Mouse (Mus musculus) kidney, postnatal 36 days (tissue): ENCODE measurements around the gene Ecd.

Experiments
- DNase-seq, 2 experiments: peaks; one replicate each; pipeline ENCODE4 v3.0.0; 2021 to 2022; ENCODE audit warnings: mixed read lengths in 2 of 2

The Ecd gene

DNA sequence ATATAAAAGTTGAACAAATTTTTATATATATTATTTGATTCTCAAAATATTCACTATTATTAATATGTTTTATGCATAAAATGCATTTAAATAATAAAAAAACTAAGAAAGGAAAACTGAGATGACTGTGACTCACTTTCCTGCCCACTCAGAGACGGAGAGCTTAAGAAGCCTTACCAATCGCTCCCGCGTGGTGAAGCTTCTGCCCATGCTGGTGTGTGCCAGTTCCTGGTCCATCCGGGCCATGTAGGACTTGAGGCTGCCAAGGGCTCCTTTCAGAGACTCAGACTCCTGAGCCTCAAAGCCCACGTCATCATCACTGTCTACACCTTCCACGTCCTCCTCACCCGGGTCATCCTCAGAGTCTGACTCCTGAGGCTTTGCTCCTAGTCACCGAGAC, 23.7 kb downstream of the Ecd start:
- no peak for DNase-seq

DNA sequence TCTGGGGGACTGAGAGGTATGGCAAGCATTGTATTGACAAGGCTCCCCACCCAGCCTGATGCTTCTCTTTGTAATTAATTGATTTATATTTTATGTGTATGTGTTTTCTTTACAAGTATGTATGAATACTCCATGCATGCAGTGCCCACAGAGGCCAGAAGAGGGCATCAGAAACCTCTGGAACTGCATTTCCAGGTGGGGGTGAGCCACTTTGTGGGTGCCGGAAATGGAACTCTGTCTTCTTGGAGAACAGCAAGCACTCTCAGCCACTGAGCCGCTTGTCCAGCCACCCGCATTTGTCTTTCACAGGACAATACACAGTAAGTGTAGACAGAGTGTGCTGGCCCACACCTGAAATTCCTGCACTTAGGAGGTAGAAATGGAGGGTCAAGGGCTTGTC, 28.5 kb downstream of the Ecd start:
- DNase-seq: peak; percentile 14 to 79

DNA sequence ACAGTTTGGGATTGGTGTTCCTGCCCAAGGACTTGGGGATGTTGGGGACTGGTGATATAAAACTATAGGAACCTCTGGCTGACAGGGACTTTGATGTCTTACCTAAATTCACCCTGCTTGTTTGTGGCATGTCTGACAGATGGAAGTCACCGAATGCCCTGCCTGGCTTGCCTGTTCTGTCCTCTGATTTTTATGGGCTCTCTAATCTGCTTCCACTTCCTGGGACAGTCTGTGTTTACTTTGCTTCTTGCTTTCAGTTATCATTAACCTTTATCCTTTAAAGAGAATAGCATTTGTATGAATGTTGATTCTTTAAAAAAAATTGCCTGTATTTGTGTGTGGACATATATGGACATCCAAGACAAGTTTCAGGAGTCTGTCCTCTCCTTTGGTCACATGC, 32.8 kb downstream of the Ecd start:
- DNase-seq: no peak

DNA sequence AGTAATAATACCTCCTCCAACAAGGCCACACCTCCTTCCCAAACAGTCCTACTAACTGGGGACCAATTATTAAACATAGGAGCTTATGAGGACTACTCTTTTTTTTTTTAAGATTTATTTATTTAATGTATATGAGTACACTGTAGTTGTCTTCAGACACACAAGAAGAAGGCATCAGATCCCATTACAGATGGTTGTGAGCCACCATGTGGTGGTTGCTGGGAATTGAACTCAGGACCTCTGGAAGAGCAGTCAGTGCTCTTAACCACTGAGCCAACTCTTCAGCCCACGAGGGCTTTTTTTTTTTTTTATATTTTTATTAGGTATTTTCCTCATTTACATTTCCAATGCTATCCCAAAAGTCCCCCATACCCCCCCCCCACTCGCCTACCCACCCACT, 42.8 kb downstream of the Ecd start:
- peak in 1 of 2 experiments; percentile 36 for DNase-seq

DNA sequence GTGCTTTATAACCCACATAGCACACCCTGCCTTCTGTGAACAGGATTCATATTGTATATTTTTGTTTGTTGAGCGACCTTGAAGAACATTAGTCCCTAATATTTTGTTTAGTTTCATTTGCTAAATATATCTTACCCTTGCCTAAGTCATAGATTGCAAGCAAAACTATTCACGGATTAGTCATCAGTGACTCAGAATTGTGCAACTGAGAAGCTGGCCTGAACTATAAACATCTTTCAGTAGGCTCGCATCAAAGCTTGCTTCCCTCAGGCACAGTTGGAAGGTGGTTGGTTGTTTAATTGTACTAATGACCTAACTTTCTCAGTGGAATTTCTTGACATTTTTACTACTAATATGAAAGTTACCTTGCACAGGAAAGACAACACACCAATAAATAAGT, 49.8 kb downstream of the Ecd start:
- no peak for DNase-seq

DNA sequence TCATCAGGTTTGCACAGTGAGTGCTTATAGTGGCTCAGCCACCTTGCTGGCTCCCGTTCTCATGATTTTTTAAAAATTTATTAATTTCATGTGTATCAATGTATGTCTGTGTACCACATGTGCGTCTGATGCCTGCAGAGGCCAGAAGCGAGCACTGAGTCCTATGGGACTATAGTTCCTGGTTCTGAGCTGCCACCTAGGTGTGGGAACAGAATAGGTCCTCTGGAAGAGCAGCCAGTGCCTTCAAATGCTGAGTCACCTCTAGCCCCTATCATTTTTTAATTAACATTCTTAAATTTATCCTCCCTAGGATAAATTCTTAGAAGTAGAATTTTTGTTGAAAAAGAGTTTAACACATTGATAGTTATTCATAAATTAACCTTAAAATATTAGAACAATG, 50.3 kb downstream of the Ecd start:
- no peak for DNase-seq

DNA sequence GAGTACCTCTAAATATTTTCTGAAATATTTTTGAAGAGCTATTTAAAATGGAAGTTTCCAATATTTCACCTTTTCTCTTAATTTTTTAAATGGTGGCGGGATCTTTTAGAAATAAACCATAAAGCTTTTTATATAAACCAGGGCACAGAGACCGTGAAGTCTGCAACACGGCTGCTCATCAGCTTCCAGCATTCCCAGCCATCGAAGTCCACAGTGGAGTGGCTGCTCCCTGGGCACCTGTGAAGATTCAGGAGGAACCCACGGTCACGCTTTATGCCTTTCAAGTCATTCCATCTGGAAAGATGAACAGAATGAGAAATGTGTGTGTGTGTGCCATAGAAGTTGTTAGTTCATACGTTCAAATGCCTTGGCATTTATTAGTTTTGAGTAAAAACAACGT, 53.0 kb downstream of the Ecd start:
- no peak for DNase-seq

DNA sequence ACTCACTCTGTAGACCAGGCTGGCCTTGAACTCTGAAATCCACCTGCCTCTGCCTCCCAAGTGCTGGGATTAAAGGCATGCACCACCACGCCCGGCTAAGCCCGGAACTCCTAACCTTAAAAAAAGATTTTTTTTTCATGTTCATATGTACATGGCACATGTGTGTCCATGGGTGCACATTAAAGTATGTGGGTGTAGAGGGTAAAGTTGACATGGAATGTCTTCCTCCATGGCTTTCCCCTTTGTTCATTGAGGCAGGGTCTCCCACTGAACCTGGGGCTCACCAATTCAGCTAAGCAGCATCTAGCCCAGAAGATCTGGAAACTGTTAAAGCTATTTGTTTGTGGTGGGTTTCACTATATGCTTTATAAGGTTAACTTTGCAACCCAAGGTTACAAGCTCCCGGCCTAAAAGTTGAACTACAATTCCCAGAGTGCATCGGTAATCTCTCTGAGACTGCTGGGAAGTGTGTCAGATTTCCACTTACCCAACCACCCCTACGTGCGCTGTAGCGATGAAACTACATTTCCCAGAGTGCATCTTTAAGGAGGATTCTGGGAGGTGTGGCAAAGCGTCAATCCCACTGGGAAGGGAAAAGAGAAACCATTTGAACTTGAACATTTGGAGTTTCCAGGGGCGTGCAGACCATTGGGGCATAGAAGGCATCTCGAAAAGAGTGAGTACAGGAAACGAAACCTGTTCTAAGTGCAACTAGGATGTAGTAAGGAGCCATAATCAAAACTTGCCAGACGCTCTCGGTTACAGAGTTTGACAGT, 53.6 kb downstream of the Ecd start, which contains the start of gene Nudt13:
TSS of gene Nudt13 (plus strand) at position 581 of the 776 bp plus-strand sequence.
- peak; percentile 86 to 95 for DNase-seq

DNA sequence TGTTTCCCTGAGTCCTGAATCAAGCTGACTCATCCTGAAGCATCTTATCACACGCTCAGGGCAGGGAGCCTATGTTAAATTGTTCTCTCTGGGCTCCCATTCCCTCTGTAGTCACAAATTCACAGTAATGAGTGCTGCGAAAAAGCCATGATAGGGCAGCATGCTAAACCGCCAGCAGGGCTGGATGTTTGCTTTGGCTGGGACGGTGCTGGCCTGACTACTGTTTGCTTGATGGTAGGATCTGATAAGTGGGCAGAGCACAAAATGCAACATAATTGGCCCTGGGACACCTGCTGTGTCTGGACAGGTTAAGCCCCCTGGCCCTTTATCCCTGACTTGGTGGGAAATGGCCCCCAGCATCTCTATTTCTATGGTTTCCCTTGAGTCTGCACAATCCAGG, 56.5 kb downstream of the Ecd start:
- DNase-seq: no peak
